Mouse (Mus musculus): ENCODE data around the gene Utp11.

Gene Utp11

DNA sequence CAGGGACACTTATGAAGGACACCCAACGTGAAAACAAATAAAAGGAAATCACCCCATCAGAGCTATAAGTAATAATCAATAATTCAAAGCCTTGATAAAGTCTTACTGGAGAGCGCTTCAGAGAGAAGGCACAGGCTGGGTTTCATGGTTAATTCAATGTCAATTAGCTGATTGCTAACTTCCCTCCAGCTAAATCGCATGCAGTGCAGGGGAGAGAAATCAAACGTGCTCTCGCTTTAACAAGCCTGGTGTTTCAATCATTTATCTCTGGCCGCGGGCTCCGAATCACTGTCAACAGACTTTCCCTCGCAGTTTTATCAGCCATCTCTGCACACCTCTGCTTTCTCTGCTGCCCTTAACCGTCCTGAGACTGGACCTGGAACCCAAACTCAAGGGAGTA is 60.5 kb downstream of the Utp11 start:
- WGBS, result 85% methylated on average over 10 of the region's 10 CpGs

- WGBS, result 67% methylated on average over 4 of the region's 4 CpGs
Observed at GRCm38 (mm10) chr4:124631456-124631855, 61.9 kb downstream of the Utp11 start.
